Mouse (Mus musculus): ENCODE data around the gene Epx. TPM values are rescaled to one million over a fixed set of nuclear protein-coding genes. Genes with fewer than 3 reads are reported as not detected.

Gene Epx
- polyA plus RNA-seq (2016; fragmentation: Nextera tagmentation; extraction: Ambion mirVana) = 0.15 TPM in 1 of 2 replicates, not detected in the other

- WGBS = 77% methylated on average over 6 of the region's 6 CpGs
- Histone ChIP-seq H3K9me3 (replicated peaks) (no peaks in the 10 kb centered on the region), H3K4me1 (no peaks in the 10 kb centered on the region), H3K4me2 (replicated peaks) (no peak within 1 kb of the TSS), H3K4me3 (no peak within 1 kb of the TSS), H3K9ac (no peak within 1 kb of the TSS), H3K27ac (no peak within 1 kb of the TSS), H3K36me3 (no peaks in the 10 kb centered on the region), H3K27me3 (no peaks in the 10 kb centered on the region)
- no peak for ATAC-seq (ENCODE audit: low FRiP score)
Observed at GRCm38 (mm10) chr11:87875436-87875835, at the start of gene Epx. Epx (minus strand) TSS chr11:87875536.

DNA sequence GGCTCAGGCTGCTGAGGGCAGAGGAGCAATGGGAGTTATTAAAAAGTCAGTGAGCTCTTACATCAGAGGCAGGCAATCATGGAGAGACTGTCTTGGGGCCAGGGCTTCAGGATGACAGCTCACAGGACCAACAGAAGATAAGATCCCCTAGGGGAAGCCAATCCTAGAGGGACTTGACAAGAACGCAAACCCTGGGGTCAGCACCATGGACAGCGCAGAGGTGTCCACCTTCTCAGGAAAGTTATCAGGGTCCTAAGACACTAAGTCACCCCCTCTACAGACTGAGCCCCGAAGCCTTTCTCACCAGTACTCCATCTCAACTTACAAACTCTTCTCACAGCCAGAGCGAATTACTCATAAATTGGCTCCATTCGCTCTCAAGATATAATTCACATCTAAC is 45.6 kb upstream of the Epx start, which contains the start of gene Olfr464:
Gene Olfr464, minus strand, starts transcription at position 2 of the 400 bp plus-strand sequence.
- Histone ChIP-seq H3K9ac (no peak within 1 kb of the TSS), H3K36me3 (no peaks in the 10 kb centered on the region), H3K27me3 (no peaks in the 10 kb centered on the region), H3K9me3 (replicated peaks) (no peaks in the 10 kb centered on the region), H3K4me3 (no peak within 1 kb of the TSS), H3K27ac (no peak within 1 kb of the TSS), H3K4me2 (replicated peaks) (no peak within 1 kb of the TSS), H3K4me1 (no peaks in the 10 kb centered on the region)
- WGBS = 37% methylated on average over 5 of the region's 5 CpGs
- no peak for ATAC-seq (ENCODE audit: low FRiP score)

DNA sequence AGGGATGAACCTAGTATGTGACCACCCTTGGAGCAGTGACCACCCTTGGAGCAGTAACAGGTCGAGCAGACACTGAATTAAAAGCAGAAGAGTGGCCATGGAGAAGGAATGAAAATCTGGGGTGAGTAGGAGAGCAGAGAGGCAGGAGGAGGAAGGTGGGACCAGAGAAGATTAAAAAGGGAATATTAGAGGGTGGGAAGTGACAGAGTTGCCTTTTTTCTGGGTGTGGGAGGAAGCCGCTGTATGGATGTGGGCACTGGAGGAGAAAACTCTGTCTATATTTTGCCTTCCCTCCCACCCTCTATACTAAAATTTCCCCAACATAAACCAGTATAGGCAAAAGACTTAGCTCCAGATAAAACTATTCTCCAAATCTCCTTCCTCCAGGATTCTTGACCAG is 45.0 kb upstream of the Epx start:
- Histone ChIP-seq H3K4me3 (no peak overlapping the region), H3K27me3 (no peaks in the 10 kb centered on the region), H3K9ac (no peak overlapping the region), H3K9me3 (replicated peaks) (no peaks in the 10 kb centered on the region), H3K27ac (no peak overlapping the region), H3K36me3 (no peaks in the 10 kb centered on the region), H3K4me2 (replicated peaks) (no peak overlapping the region), H3K4me1 (no peaks in the 10 kb centered on the region)
- 69% methylated on average over 2 of the region's 2 CpGs for WGBS
- no peak for ATAC-seq (ENCODE audit: low FRiP score)

GRCm38 (mm10) chr11:87916005-87916404 is 40.7 kb upstream of the Epx start:
- Histone ChIP-seq H3K4me2 (replicated peaks) (no peak overlapping the region), H3K27me3 (no peaks in the 10 kb centered on the region), H3K9me3 (replicated peaks) (no peaks in the 10 kb centered on the region), H3K27ac (no peak overlapping the region), H3K4me3 (no peak overlapping the region), H3K4me1 (no peaks in the 10 kb centered on the region), H3K9ac (no peak overlapping the region), H3K36me3 (no peaks in the 10 kb centered on the region)
- no peak for ATAC-seq (ENCODE audit: low FRiP score)
- WGBS = 100% methylated on average over 1 of the region's 1 CpGs

DNA sequence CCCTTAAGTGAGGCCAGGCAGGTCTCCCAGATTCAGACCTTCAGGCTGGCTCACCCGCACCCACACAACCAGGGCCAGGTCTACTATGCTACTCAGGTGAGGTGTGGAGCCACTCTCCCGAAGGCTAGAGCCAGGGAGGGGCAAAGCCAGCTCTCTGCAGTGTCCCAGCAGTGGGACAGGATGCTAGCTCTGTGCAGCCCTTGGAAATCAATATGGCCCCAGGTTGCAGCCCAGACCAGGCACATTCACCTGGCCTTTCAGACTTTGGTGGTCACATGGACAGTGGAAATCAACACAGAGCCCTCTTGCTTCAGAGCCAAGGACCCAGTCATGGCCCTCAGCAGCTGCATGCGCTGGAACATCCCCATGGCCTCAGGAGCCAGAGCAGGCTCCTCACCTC is 29.0 kb upstream of the Epx start:
- no peak for ATAC-seq (ENCODE audit: low FRiP score)
- Histone ChIP-seq H3K9ac (no peak overlapping the region), H3K9me3 (replicated peaks) (no peaks in the 10 kb centered on the region), H3K36me3 (no peaks in the 10 kb centered on the region), H3K4me2 (replicated peaks) (no peak overlapping the region), H3K4me3 (no peak overlapping the region), H3K27ac (no peak overlapping the region), H3K27me3 (no peaks in the 10 kb centered on the region), H3K4me1 (no peaks in the 10 kb centered on the region)
- 81% methylated on average over 3 of the region's 3 CpGs for WGBS

- no peak for ATAC-seq (ENCODE audit: low FRiP score)
- H3K36me3 ChIP-seq = no peaks in the 10 kb centered on the region
- H3K9ac ChIP-seq = no peak within 1 kb of the TSS
- no peaks in the 10 kb centered on the region for H3K4me1 ChIP-seq
- no peaks in the 10 kb centered on the region for H3K9me3 ChIP-seq (replicated peaks)
- H3K4me2 ChIP-seq (replicated peaks) = no peak within 1 kb of the TSS
- no peak within 1 kb of the TSS for H3K27ac ChIP-seq
- H3K27me3 ChIP-seq = 0 out of 2 replicates have a peak, but pooled peaks cover 3% of the 10 kb centered on the region
- H3K4me3 ChIP-seq = no peak within 1 kb of the TSS
Observed at GRCm38 (mm10) chr11:87897287-87897686, 22.0 kb upstream of the Epx start, which contains the start of gene Olfr463. Olfr463 (minus strand) TSS chr11:87897387.

DNA sequence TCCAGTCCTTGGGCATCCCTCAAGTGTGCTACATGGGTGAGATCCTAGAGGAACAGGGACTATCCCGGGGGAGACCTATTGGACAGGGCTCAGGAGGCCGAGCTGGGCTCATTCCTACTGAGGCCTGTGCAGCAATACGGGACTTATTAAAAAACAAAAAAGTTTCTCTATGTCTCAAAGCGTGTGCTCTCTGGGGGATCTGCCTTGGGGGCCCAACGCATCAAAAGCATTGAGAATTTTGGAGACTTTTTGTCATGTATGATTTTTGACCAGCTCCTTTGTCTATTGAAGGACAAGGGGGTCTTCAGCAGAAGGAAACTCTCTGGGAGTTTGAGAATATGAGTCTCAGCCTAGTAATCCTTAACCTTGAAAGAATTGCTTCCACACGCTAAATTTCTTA is 16.8 kb upstream of the Epx start, which contains the start of gene Olfr462:
Gene Olfr462, minus strand, starts transcription at position 101 of the 400 bp plus-strand sequence.
- WGBS = 91% methylated on average over 6 of the region's 6 CpGs

DNA sequence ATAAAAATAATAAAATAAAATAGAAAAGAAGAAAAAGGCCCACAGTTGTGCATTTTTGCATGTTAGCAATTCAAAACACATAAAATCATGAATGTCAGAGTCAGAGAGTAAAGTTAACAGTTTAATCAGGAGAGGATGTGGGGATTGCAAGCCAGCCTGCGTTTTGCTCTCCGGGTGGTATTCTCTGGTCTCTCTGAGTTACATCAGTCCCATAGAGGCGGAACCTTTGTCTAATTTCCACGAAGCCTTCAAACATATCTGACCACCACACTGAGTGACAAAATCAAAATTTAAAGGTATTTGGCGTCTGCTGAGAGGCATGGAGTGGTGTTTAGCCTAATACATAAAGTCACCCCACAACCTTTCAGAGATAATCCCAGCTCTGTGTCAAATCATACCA is 9.5 kb upstream of the Epx start:
- H3K4me1 ChIP-seq = no peaks in the 10 kb centered on the region
- H3K27ac ChIP-seq = no peak overlapping the region
- ATAC-seq (ENCODE audit: low FRiP score) = no peak
- H3K36me3 ChIP-seq = no peaks in the 10 kb centered on the region
- H3K27me3 ChIP-seq = no peaks in the 10 kb centered on the region
- H3K9me3 ChIP-seq (replicated peaks) = no peaks in the 10 kb centered on the region
- H3K4me3 ChIP-seq = no peak overlapping the region
- no peak overlapping the region for H3K9ac ChIP-seq
- no peak overlapping the region for H3K4me2 ChIP-seq (replicated peaks)
- 82% methylated on average over 5 of the region's 5 CpGs for WGBS

More for the DNA sequence above, 16.8 kb upstream of the Epx start, which contains the start of gene Olfr462:
- no peak within 1 kb of the TSS for H3K9ac ChIP-seq
- no peaks in the 10 kb centered on the region for H3K27me3 ChIP-seq
- no peaks in the 10 kb centered on the region for H3K36me3 ChIP-seq
- no peak within 1 kb of the TSS for H3K27ac ChIP-seq
- no peaks in the 10 kb centered on the region for H3K4me1 ChIP-seq
- no peak within 1 kb of the TSS for H3K4me3 ChIP-seq
- ATAC-seq (ENCODE audit: low FRiP score) = no peak
- H3K4me2 ChIP-seq (replicated peaks) = no peak within 1 kb of the TSS
- no peaks in the 10 kb centered on the region for H3K9me3 ChIP-seq (replicated peaks)

- H3K9ac ChIP-seq = no peak overlapping the region
- H3K27me3 ChIP-seq = no peaks in the 10 kb centered on the region
- H3K4me2 ChIP-seq (replicated peaks) = no peak overlapping the region
- H3K4me3 ChIP-seq = no peak overlapping the region
- no peak for ATAC-seq (ENCODE audit: low FRiP score)
- H3K9me3 ChIP-seq (replicated peaks) = no peaks in the 10 kb centered on the region
- no peaks in the 10 kb centered on the region for H3K4me1 ChIP-seq
- H3K36me3 ChIP-seq = no peaks in the 10 kb centered on the region
- 42% methylated on average over 5 of the region's 5 CpGs for WGBS
- no peak overlapping the region for H3K27ac ChIP-seq
Observed at GRCm38 (mm10) chr11:87883493-87883892, 8.2 kb upstream of the Epx start.

- no peak for ATAC-seq (ENCODE audit: low FRiP score)
- 70% methylated on average over 4 of the region's 4 CpGs for WGBS
- no peaks in the 10 kb centered on the region for H3K36me3 ChIP-seq
- H3K9ac ChIP-seq = no peak overlapping the region
- H3K4me1 ChIP-seq = no peaks in the 10 kb centered on the region
- H3K9me3 ChIP-seq (replicated peaks) = no peaks in the 10 kb centered on the region
- H3K4me3 ChIP-seq = no peak overlapping the region
- no peak overlapping the region for H3K27ac ChIP-seq
- no peak overlapping the region for H3K4me2 ChIP-seq (replicated peaks)
- no peaks in the 10 kb centered on the region for H3K27me3 ChIP-seq
Observed at GRCm38 (mm10) chr11:87881714-87882113, 6.4 kb upstream of the Epx start.

GRCm38 (mm10) chr11:87879826-87880225 is 4.5 kb upstream of the Epx start:
- no peak overlapping the region for H3K27ac ChIP-seq
- ATAC-seq (ENCODE audit: low FRiP score) = no peak

DNA sequence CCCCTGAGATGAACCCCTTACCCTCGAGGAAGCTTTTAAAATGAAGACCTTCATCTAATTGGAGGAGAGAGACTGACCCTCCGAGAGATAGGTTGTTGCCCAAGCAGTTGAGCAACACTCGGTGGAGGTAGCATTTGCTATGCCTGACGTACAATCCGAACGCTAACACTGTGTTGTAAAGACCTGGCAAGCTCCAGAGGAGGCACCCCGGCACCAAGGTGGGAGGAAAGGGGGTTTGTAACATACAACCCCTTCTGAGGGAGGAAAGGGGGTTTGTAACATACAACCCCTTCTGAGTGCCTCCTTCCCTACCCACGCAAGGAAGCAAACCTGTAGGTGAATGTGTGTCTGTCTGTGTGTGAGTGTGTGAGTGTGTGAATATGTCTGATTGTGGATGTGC is 3.6 kb downstream of the Epx start:
- WGBS = 49% methylated on average over 8 of the region's 8 CpGs

More at GRCm38 (mm10) chr11:87879826-87880225, 4.5 kb upstream of the Epx start:
- Histone ChIP-seq H3K36me3 (no peaks in the 10 kb centered on the region), H3K9ac (no peak overlapping the region), H3K4me1 (no peaks in the 10 kb centered on the region), H3K9me3 (replicated peaks) (no peaks in the 10 kb centered on the region), H3K4me2 (replicated peaks) (no peak overlapping the region), H3K27me3 (no peaks in the 10 kb centered on the region), H3K4me3 (no peak overlapping the region)
- WGBS = 76% methylated on average over 9 of the region's 9 CpGs

DNA sequence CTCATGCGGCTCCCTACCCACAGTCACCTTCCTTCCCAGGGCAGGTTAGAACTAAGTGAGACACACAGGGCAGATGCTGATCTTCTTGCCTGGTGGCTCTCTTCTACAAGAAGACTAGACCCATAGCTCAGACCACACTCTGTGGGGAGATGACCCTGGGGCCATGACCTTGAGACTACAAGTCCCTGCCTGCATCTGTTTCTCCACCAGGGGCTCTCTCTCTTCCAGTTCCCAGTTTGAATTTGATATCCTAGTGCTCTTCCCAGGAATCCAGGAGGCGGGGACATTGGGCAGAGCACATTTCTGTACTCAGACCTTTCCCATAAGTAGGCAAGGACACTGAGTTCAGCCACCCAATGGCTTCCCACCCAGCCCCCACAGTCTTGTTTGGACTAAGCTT is 5.2 kb downstream of the Epx start:
- no peak overlapping the region for H3K9ac ChIP-seq
- H3K4me1 ChIP-seq = no peaks in the 10 kb centered on the region
- ATAC-seq (ENCODE audit: low FRiP score) = no peak
- no peaks in the 10 kb centered on the region for H3K9me3 ChIP-seq (replicated peaks)
- no peaks in the 10 kb centered on the region for H3K36me3 ChIP-seq
- no peak overlapping the region for H3K27ac ChIP-seq
- H3K27me3 ChIP-seq = no peaks in the 10 kb centered on the region
- no peak overlapping the region for H3K4me2 ChIP-seq (replicated peaks)
- H3K4me3 ChIP-seq = no peak overlapping the region
- 88% methylated on average over 2 of the region's 2 CpGs for WGBS

More for the DNA sequence above, 3.6 kb downstream of the Epx start:
- Histone ChIP-seq H3K4me1 (no peaks in the 10 kb centered on the region), H3K4me2 (replicated peaks) (no peak overlapping the region), H3K27me3 (no peaks in the 10 kb centered on the region), H3K4me3 (no peak overlapping the region), H3K9ac (no peak overlapping the region), H3K27ac (no peak overlapping the region), H3K9me3 (replicated peaks) (no peaks in the 10 kb centered on the region), H3K36me3 (no peaks in the 10 kb centered on the region)
- ATAC-seq (ENCODE audit: low FRiP score) = no peak
